Comparison of ENCODE assay signal across 8 mouse cellular contexts in the genomic region with DNA sequence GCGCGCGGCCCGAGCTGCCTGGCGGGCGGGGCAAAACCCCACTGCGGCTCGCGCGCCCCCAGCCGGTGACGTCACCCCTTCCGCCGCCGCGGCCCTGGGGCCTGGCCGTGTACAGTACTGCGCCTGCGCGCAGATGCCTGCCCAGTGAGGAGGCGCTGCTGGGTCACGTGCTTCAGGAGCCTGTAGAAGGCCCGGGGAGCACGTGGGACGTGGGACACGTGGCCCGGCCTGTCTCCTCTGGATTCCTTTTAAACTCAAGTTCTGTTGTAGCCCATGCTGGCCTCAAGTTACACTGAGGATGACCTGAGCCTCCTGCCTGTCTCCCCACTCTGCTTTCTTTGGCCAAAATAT. TPM values are rescaled to one million over a fixed set of nuclear protein-coding genes. Genes with fewer than 3 reads are reported as not detected.
DNase-seq lines count a peak whose midpoint lies in the region; ATAC-seq lines count a peak whose summit lies in the region.

A gene (minus strand): TSS at position 82 of the 351 bp plus-strand sequence.

- intact Hi-C loops in left cerebral cortex, postnatal 4 days (cut with DNase I): no loop called here

- H3K9me3 ChIP-seq in midbrain, embryonic 11.5 days (ENCODE audit: control insufficient read depth, low read length): no peaks in the 10 kb centered on the region

- H3K4me1 ChIP-seq in midbrain, embryonic 11.5 days (ENCODE audit: control insufficient read depth, insufficient read depth, low read length): peaks cover 34% of the 10 kb centered on the region

- H3K4me2 ChIP-seq in midbrain, embryonic 11.5 days: peak within 1 kb of the TSS; percentile 98

- peak within 1 kb of the TSS; percentile 98 for H3K9ac ChIP-seq in midbrain, embryonic 11.5 days (ENCODE audit: low read length)

- peak within 1 kb of the TSS; percentile 89 for H3K27ac ChIP-seq in midbrain, embryonic 11.5 days (ENCODE audit: low read depth, low read length)

- H3K4me3 ChIP-seq in midbrain, embryonic 11.5 days (ENCODE audit: low read depth, low read length): peak within 1 kb of the TSS; percentile 92

- peaks cover 29% of the 10 kb centered on the region for H3K27me3 ChIP-seq in midbrain, embryonic 11.5 days (ENCODE audit: control insufficient read depth, insufficient read depth, low read length)

- ATAC-seq in midbrain, embryonic 11.5 days (ENCODE audit: low FRiP score): peak; percentile 86
- ATAC-seq in erythroid progenitor cell, adult 5-6 weeks (replicated peaks; ENCODE audit: low FRiP score, poor library complexity, severe bottlenecking): no peak

- DNase-seq in adrenal gland, postnatal 10 days: peak; percentile 94
- peak; percentile 93 for DNase-seq in embryo, embryonic 9.5 days (ENCODE audit: extremely low spot score)
- DNase-seq in heart, adult 11 months: peak; percentile 100
- DNase-seq in kidney, adult 11 months: peak; percentile 90
- DNase-seq in left cerebral cortex, postnatal 4 days: peak; percentile 99
- peak; percentile 99 for DNase-seq in midbrain, embryonic 11.5 days (ENCODE audit: low spot score, missing footprints)
- peak; percentile 93 for DNase-seq in skeletal muscle tissue, adult 2 months (ENCODE audit: low read depth, low spot score)

- WGBS in midbrain, embryonic 11.5 days: 0% methylated on average over 27 of the region's 27 CpGs

- no peaks in the 10 kb centered on the region for H3K36me3 ChIP-seq in midbrain, embryonic 11.5 days (ENCODE audit: control insufficient read depth, insufficient read depth, low read length)

RNA-seq across cellular contexts. Expression of the gene that starts here (rescaled TPM):
- 100 to 1,000 TPM in 1 of 2 experiments, 10 to 100 TPM in 1; 77.1 to 106 TPM for total RNA-seq in adrenal gland, postnatal 10 days (2021)
- total RNA-seq in left cerebral cortex, postnatal 4 days (2021): 100 to 1,000 TPM; 821 to 872 TPM
- polyA plus RNA-seq in midbrain, embryonic 11.5 days (2014; fragmentation: Nextera tagmentation; extraction: Ambion mirVana): 115 and 125 TPM in 2 replicates
- total RNA-seq in erythroid progenitor cell, adult 5-6 weeks (2015; ENCODE audit: low replicate concordance): 7.9 and 10.9 TPM in 2 replicates
- 2.1 and 4.7 TPM in 2 replicates for total RNA-seq in erythroid progenitor cell, adult 5-6 weeks (2017; ENCODE audit: low replicate concordance)

Comparison
In these comparisons a context has a peak if more than half of its experiments do, and no peak if none do; other contexts are left out.
1. RNA of the gene that starts here (total RNA-seq): 821 to 872 TPM in left cerebral cortex, postnatal 4 days; 77.1 to 106 TPM in adrenal gland, postnatal 10 days and 2.1 to 10.9 TPM in erythroid progenitor cell, adult 5-6 weeks; every median in the first group is over 4 times any median in the second.
2. Peak in every context shown above with its lines, with median percentiles within 50 percentile points of each other: DNase-seq.